Mouse (Mus musculus) MEL (cell line): Measurements from ENCODE around the gene Xpo4. TPM values are rescaled to one million over a fixed set of nuclear protein-coding genes. Genes with fewer than 3 reads are reported as not detected.

Source experiments
- DNase-seq: peaks from one replicate; pipeline ENCODE4 v3.0.0; 2011; ENCODE audit warnings: low read depth, low spot score
- H3K27ac ChIP-seq: 2 replicates; pipeline ENCODE4 v1.5.1; 2012; ENCODE audit warnings: low read depth, mild to moderate bottlenecking, control low read depth, low read length, moderate library complexity; ENCODE audit not compliant: control insufficient read depth
- H3K27me3 ChIP-seq, 2 experiments: fragments of 150-350 bp in 1 of 2; sonication (generic) in 1 of 2; 2 replicates each; pipeline ENCODE4 v1.6.1; 2012; ENCODE audit warnings: low read length in 2 of 2, mild to moderate bottlenecking in 2 of 2, improper control_type of control experiment in 1 of 2, moderate library complexity in 1 of 2; ENCODE audit not compliant: insufficient read depth in 2 of 2, control insufficient read depth in 1 of 2
- H3K36me3 ChIP-seq, 2 experiments: 2 replicates each; pipeline ENCODE4 v1.6.1; 2012 to 2014; ENCODE audit warnings: low read length in 2 of 2, improper control_type of control experiment in 1 of 2, inconsistent platforms in 1 of 2, mild to moderate bottlenecking in 1 of 2; ENCODE audit not compliant: insufficient read depth in 2 of 2, control insufficient read depth in 1 of 2
- H3K4me1 ChIP-seq, 2 experiments: fragments of 150-350 bp in 1 of 2; sonication (generic) in 1 of 2; 2 replicates each; pipeline ENCODE4 v1.6.1; 2012; ENCODE audit warnings: low read length in 2 of 2, improper control_type of control experiment in 1 of 2, mild to moderate bottlenecking in 1 of 2; ENCODE audit not compliant: insufficient read depth in 2 of 2, control insufficient read depth in 1 of 2
- H3K4me3 ChIP-seq, 2 experiments: fragments of 150-350 bp in 1 of 2; sonication (generic) in 1 of 2; 2 replicates each; pipeline ENCODE4 v1.5.1; 2012; ENCODE audit warnings: low read depth in 2 of 2, low read length in 2 of 2, mild to moderate bottlenecking in 2 of 2, moderate library complexity in 2 of 2, control low read depth in 1 of 2, improper control_type of control experiment in 1 of 2; ENCODE audit not compliant: control insufficient read depth in 1 of 2, insufficient read depth in 1 of 2
- H3K79me2 ChIP-seq: 2 replicates; pipeline ENCODE4 v1.6.1; 2012; ENCODE audit warnings: mild to moderate bottlenecking, low read length, moderate library complexity; ENCODE audit not compliant: control insufficient read depth, poor library complexity, insufficient read depth
- H3K9ac ChIP-seq: 2 replicates; pipeline ENCODE4 v1.6.1; 2012; ENCODE audit warnings: low read depth, mild to moderate bottlenecking, control low read depth, low read length, moderate library complexity; ENCODE audit not compliant: control insufficient read depth, poor library complexity, severe bottlenecking
- H3K9me3 ChIP-seq: fragments of 150-350 bp; sonication (generic); replicated peaks from 2 replicates; pipeline ENCODE4 v1.6.1; 2012; ENCODE audit warnings: mild to moderate bottlenecking, low read length, improper control_type of control experiment, moderate library complexity; ENCODE audit not compliant: insufficient read depth
- CTCF ChIP-seq, 3 experiments: IDR thresholded peaks in 2 of 3; conservative IDR thresholded peaks in 1 of 3; 2 replicates each; pipeline ENCODE4 v1.5.1; 2011 to 2012; ENCODE audit warnings: low read length in 3 of 3, low read depth in 2 of 3, mild to moderate bottlenecking in 2 of 3, improper control_type of control experiment in 1 of 3, inconsistent platforms in 1 of 3, mixed read lengths in 1 of 3, moderate library complexity in 1 of 3; ENCODE audit not compliant: control insufficient read depth in 1 of 3, insufficient read depth in 1 of 3, poor library complexity in 1 of 3, severe bottlenecking in 1 of 3
- ELF1 ChIP-seq: IDR thresholded peaks from 2 replicates; pipeline ENCODE4 v1.6.1; 2014; ENCODE audit warnings: low read depth, mild to moderate bottlenecking, inconsistent platforms, low read length, improper control_type of control experiment, moderate library complexity
- HCFC1 ChIP-seq: IDR thresholded peaks from 2 replicates; pipeline ENCODE4 v1.6.1; 2012; ENCODE audit warnings: low read depth, mild to moderate bottlenecking, inconsistent platforms, low read length, improper control_type of control experiment, moderate library complexity
- KAT2A ChIP-seq: conservative IDR thresholded peaks from 2 replicates; pipeline ENCODE4 v1.6.1; 2012; ENCODE audit warnings: low read depth, low read length, improper control_type of control experiment, inconsistent platforms
- MAFK ChIP-seq: IDR thresholded peaks from 2 replicates; pipeline ENCODE4 v1.6.1; 2011; ENCODE audit warnings: low read depth, mild to moderate bottlenecking, low read length, improper control_type of control experiment, borderline replicate concordance
- MXI1 ChIP-seq: IDR thresholded peaks from 2 replicates; pipeline ENCODE4 v1.6.1; 2011; ENCODE audit warnings: mild to moderate bottlenecking, low read depth, low read length, improper control_type of control experiment
- NRF1 ChIP-seq: IDR thresholded peaks from 2 replicates; pipeline ENCODE4 v1.6.1; 2014; ENCODE audit warnings: low read depth, mild to moderate bottlenecking, inconsistent platforms, low read length, improper control_type of control experiment, moderate library complexity; ENCODE audit not compliant: poor library complexity, insufficient read depth, severe bottlenecking
- POLR2AphosphoS2 ChIP-seq: IDR thresholded peaks from 2 replicates; pipeline ENCODE4 v1.6.1; 2011; ENCODE audit warnings: low read length, improper control_type of control experiment
- RAD21 ChIP-seq: IDR thresholded peaks from 2 replicates; pipeline ENCODE4 v1.6.1; 2011; ENCODE audit warnings: mild to moderate bottlenecking, low read depth, low read length, improper control_type of control experiment
- SIN3A ChIP-seq: IDR thresholded peaks from 2 replicates; pipeline ENCODE4 v1.6.1; 2012; ENCODE audit warnings: low read length, improper control_type of control experiment, inconsistent platforms
- SMC3 ChIP-seq: IDR thresholded peaks from 2 replicates; pipeline ENCODE4 v1.6.1; 2011; ENCODE audit warnings: low read depth, low read length, improper control_type of control experiment
- TAL1 ChIP-seq: IDR thresholded peaks from 2 replicates; pipeline ENCODE4 v1.6.1; 2012; ENCODE audit warnings: mild to moderate bottlenecking, inconsistent platforms, low read length, moderate library complexity, mixed read lengths
- TBP ChIP-seq: IDR thresholded peaks from 2 replicates; pipeline ENCODE4 v1.8.0; 2011; ENCODE audit warnings: low read depth, low read length, improper control_type of control experiment
- TCF12 ChIP-seq: IDR thresholded peaks from 2 replicates; pipeline ENCODE4 v1.6.1; 2014; ENCODE audit warnings: low read depth, mild to moderate bottlenecking, inconsistent platforms, low read length, improper control_type of control experiment, moderate library complexity
- USF2 ChIP-seq, 2 experiments: IDR thresholded peaks; 2 replicates each; pipeline ENCODE4 v1.6.1; 2011 to 2012; ENCODE audit warnings: improper control_type of control experiment in 2 of 2, low read length in 2 of 2, borderline replicate concordance in 1 of 2, inconsistent platforms in 1 of 2, low read depth in 1 of 2, mild to moderate bottlenecking in 1 of 2; ENCODE audit not compliant: insufficient read depth in 1 of 2
- ZC3H11A ChIP-seq: IDR thresholded peaks from 2 replicates; pipeline ENCODE4 v1.6.1; 2012; ENCODE audit warnings: low read depth, mild to moderate bottlenecking, inconsistent platforms, low read length, improper control_type of control experiment
- ZMIZ1 ChIP-seq: IDR thresholded peaks from 2 replicates; pipeline ENCODE4 v1.6.1; 2012; ENCODE audit warnings: low read depth, mild to moderate bottlenecking, inconsistent platforms, low read length, improper control_type of control experiment, moderate library complexity
- ZNF384 ChIP-seq: IDR thresholded peaks from 2 replicates; pipeline ENCODE4 v1.6.1; 2012; ENCODE audit warnings: low read depth, mild to moderate bottlenecking, inconsistent platforms, low read length, improper control_type of control experiment
- polyA plus RNA-seq, 2 experiments: library from polyadenylated mRNA; stranded (reverse) in 1 of 2; unstranded in 1 of 2; fragments of >175 nt in 1 of 2; fragments of >200 nt in 1 of 2; gene quantifications; 2 replicates each; pipeline versions ENCODE4 v1.2.1 to v1.2.4; 2012; ENCODE audit warnings: low replicate concordance in 2 of 2, low read depth in 1 of 2; ENCODE audit not compliant: insufficient read length in 2 of 2, insufficient read depth in 1 of 2, missing spikeins in 1 of 2
- total RNA-seq: library from RNA; depleted of rRNA; stranded (reverse); fragments of 300-350 nt; gene quantifications from 2 replicates; pipeline ENCODE4 v1.2.3, GENCODE M21; 2012

Gene Xpo4
- total and polyA plus RNA-seq, 3 experiments, result 32.3 to 46.5 TPM; not detected in 1

DNA sequence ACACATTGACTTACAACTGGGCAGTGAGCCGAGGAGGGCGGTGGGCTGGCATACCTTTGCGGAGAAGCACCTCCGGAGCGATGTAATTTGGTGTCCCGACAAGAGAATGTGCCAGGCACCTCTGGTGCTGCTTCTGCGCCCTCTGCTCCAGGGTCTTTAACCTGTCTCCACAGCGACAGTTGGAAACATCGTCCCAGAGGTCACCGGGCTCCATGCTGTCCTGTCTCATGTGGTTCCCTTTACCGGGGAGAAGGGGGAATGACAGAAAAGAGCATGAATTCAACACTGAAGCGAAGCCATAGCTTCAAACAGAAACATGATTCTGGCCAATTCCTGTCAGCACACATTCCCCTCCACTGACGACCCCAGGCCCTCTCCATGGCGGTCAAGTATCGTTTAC is 30.8 kb upstream of the Xpo4 start:
- H3K4me3 ChIP-seq, result no peak overlapping the region
- H3K36me3 ChIP-seq, result peaks cover 0 to 5% of the 10 kb centered on the region in 2 experiments; a peak in 2 of 4 replicates
- TF ChIP-seq MAFK, result no peak
- no peak for TF ChIP-seq USF2 (IDR thresholded peaks at IDR 0.05; ENCODE audit: borderline replicate concordance in 1 of 2, insufficient read depth in 1 of 2, low read depth in 1 of 2, low read length in 2 of 2)
- TF ChIP-seq KAT2A, result no peak
- TF ChIP-seq ZMIZ1, result no peak
- TF ChIP-seq RAD21, result no peak
- no peak for TF ChIP-seq TAL1
- no peak for TF ChIP-seq HCFC1
- TF ChIP-seq SMC3, result no peak
- TF ChIP-seq TBP, result no peak
- no peak for TF ChIP-seq ZNF384
- TF ChIP-seq CTCF (IDR thresholded peaks at IDR 0.05 in 2 of 3, conservative IDR thresholded peaks at IDR 0.05 in 1 of 3; ENCODE audit: control insufficient read depth in 1 of 3, insufficient read depth in 1 of 3, low read depth in 2 of 3, low read length in 3 of 3, poor library complexity in 1 of 3, severe bottlenecking in 1 of 3), result no peak
- TF ChIP-seq SIN3A, result no peak
- TF ChIP-seq POLR2AphosphoS2, result no peak
- TF ChIP-seq ELF1, result no peak
- no peak for TF ChIP-seq MXI1
- TF ChIP-seq ZC3H11A, result no peak
- no peak for TF ChIP-seq NRF1

GRCm38 (mm10) chr14:57695550-57695949 is 30.3 kb upstream of the Xpo4 start:
- H3K27me3 ChIP-seq, result no peaks in the 10 kb centered on the region
- DNase-seq, result no peak
- H3K79me2 ChIP-seq, result no peaks in the 10 kb centered on the region
- H3K9me3 ChIP-seq, result no peaks in the 10 kb centered on the region
- H3K36me3 ChIP-seq, result peaks cover 0 to 9% of the 10 kb centered on the region in 2 experiments; a peak in 2 of 4 replicates
- no peak overlapping the region for H3K4me3 ChIP-seq
- H3K9ac ChIP-seq, result no peak overlapping the region
- H3K27ac ChIP-seq, result no peak overlapping the region
- H3K4me1 ChIP-seq, result peaks cover 2 to 11% of the 10 kb centered on the region in 2 experiments; a peak in 3 of 4 replicates
- peak; percentile 47 for TF ChIP-seq RAD21
- peak; percentile 21 to 47 (median 46); a peak in 5 of 6 replicates for TF ChIP-seq CTCF (IDR thresholded peaks at IDR 0.05 in 2 of 3, conservative IDR thresholded peaks at IDR 0.05 in 1 of 3; ENCODE audit: control insufficient read depth in 1 of 3, insufficient read depth in 1 of 3, low read depth in 2 of 3, low read length in 3 of 3, poor library complexity in 1 of 3, severe bottlenecking in 1 of 3)
- no peak for TF ChIP-seq TCF12
- peak; percentile 37 for TF ChIP-seq SMC3
- TF ChIP-seq, all 39 proteins: peak for 3

More for the DNA sequence above, 30.8 kb upstream of the Xpo4 start:
- Histone ChIP-seq H3K27ac (no peak overlapping the region), H3K27me3 (no peaks in the 10 kb centered on the region), H3K9ac (no peak overlapping the region), H3K9me3 (no peaks in the 10 kb centered on the region), H3K79me2 (no peaks in the 10 kb centered on the region), H3K4me1 (peaks cover under 1 to 9% of the 10 kb centered on the region in 2 experiments; a peak in 2 of 4 replicates)
- DNase-seq, result no peak
